Mouse (Mus musculus) left cerebral cortex, postnatal 14 days (tissue): ENCODE data around the gene Cfb. TPM values are rescaled to one million over a fixed set of nuclear protein-coding genes. Genes with fewer than 3 reads are reported as not detected.
A peak's percentile ranks its signal among the peaks of the same experiment; 100 is the strongest.
"Not testable (repeated sequence)": the region's sequence is repeated elsewhere in the genome, so short reads cannot be mapped to it uniquely, and the experiment has no call there.

ENCODE experiments used
- DNase-seq, 2 experiments: peaks; one replicate each; pipeline ENCODE4 v3.0.0; 2021 to 2022; ENCODE audit warnings: low spot score in 2 of 2, mixed read lengths in 1 of 2
- intact Hi-C: fragments of 180-260 bp; cut with DNase I; formaldehyde crosslinking; loops from one replicate; pipeline ENCODE4 v1.15.1; 2025
- total RNA-seq, 2 experiments: library from RNA; stranded (reverse); gene quantifications; 2 replicates each; pipeline ENCODE4 v1.2.3; 2021

The Cfb gene
- total RNA-seq, 2 experiments from 2014 or later, result 0.20 TPM; not detected in 1

DNA sequence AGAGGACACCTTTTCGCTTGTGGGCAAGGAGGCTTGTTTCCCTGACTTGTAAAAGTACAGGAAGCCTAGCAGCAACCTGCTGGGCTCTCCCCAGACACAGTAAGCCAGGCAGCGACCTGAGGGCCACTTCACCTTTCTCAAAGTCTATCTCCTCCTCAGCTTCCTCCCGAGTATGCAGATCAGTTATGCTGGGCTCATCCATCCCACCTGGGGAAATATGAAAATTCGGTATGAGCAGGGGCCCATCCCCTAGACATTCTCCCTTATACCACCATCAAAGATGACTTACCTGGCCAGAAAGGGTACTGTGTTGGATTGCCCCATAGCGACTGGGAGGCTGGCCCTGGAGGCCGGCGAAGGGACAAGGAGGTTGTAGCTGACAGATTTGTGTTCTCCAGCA, 14.7 kb downstream of the Cfb start:
- DNase-seq, result no peak
- intact Hi-C loops, result no loop called here

DNA sequence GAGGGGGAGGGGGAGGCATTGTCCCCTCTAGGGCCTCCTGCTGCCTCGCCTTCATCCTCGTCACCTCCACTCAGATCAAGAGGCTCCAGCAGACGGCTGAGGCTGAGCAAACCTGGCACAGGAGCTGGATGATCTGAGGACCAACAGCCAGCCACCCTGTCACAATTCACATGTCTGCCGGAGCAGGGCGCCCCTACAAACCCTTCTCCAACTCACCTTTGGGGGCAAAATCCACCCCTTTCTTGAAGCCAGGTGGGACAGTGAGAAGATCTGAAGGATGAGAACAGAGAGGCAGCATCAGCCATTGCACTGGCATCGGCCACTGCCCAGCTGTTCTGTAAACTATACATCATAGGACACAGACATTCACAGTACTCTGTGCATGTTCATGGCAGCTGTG, 15.1 kb downstream of the Cfb start:
- intact Hi-C loops, result no loop called here
- no peak for DNase-seq

DNA sequence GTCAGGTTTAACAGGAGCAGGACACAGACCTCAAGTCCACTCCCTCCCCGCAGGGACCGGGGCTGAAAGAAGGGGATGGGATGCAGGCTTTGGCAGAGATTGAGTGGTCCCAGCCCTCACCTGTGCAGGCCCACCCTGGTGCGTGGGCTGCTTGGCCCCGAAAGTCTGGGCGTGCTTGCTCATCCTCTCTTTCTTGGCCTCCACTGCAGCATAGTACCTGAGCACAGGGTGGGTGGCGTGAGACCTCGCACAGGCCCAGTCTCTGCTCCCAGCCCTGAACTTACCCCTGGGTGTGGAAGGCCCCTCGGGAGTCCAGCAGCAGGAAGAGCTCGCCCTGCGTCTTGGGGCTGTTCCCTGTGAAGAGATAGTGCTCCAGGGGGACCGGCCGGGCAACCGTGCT, 17.4 kb downstream of the Cfb start:
- DNase-seq, result no peak
- intact Hi-C loops, result no loop called here

DNA sequence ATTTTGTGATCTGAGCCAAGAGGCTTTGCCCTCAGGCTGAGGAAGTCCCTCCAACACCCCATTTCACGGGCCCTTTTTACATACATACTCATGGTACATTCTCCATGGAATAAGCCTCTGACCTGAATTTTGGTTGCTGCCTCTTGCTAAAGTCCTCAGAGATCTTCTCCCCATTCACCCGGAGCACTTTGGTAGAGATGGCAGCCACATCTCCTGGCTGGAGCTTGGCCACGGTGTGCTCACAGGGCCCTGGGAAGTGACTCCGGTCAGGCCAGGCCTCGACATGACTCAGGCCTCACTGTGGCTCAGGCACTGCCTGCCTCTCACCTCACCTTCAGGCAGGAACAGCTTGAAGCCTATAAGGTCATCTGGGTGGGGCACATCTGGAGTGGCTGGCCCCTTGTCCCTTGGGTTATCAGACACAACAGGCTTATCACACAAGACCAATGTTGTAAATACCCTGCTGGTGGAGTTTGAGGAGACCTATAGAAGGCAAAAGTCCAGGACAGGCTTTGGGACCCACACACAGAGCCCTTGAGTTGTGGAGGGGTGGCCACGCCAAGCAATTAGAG, 21.5 kb downstream of the Cfb start:
- intact Hi-C loops, result no loop called here
- no peak for DNase-seq

DNA sequence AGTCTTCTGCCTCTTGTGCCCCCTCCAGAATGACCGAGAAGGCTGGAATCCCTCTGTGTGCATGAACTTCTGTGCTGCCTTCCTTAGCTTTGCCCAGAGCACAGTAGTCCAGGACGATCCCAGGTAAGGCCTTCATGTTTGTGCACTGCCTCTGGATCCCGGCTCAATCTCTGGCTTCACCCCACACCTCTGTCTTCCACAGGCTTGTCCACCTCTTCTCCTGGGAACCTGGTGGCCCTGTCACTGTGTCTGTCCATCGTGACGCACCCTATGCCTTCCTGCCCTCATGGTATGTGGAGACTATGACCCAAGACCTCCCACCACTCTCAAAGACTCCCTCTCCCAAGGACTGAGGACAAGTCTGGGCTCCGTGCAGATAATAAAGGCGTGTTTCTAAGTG, 23.5 kb downstream of the Cfb start:
- no peak for DNase-seq
- intact Hi-C loops, result loop anchor here (5.0 kb wide), 1 partner anchor 186 kb away; no protein-coding TSS in a partner anchor

DNA sequence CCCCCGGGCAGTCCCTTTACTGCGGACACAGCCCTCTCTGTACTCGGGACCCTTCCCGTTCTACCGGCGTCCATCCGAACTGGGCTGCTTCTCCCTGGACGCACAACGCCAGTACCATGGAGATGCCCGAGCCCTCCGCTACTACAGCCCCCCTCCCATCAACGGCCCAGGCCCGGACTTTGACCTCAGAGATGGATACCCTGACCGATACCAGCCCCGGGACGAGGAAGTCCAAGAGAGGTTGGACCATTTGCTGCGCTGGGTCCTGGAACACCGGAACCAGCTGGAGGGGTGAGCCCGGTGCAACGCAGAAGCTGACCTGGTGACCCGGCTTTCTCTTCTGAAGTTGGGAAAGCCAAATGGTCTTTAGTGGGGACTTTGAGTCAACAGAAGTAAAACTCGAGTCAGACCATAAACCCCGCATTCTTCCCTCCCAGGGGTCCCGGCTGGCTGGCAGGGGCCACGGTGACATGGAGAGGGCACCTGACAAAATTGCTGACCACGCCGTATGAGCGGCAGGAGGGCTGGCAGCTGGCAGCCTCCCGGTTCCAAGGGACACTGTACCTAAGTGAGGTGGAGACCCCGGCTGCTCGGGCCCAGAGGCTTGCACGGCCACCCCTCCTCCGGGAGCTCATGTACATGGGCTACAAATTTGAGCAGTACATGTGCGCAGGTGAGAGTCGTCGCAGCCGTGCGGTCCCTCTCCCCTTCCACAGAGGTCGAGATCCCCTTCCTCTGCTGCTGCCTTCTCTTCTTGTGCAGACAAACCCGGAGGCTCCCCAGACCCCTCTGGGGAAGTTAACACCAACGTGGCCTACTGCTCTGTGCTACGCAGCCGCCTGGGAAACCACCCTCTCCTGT, 24.6 kb downstream of the Cfb start:
- intact Hi-C loops, result loop anchor here (2.0 to 5.0 kb wide), 2 partner anchors 13 to 185 kb away; partner anchors contain the start of genes Nelfe and Skiv2l
- peak in 1 of 2 experiments; percentile 14 for DNase-seq

DNA sequence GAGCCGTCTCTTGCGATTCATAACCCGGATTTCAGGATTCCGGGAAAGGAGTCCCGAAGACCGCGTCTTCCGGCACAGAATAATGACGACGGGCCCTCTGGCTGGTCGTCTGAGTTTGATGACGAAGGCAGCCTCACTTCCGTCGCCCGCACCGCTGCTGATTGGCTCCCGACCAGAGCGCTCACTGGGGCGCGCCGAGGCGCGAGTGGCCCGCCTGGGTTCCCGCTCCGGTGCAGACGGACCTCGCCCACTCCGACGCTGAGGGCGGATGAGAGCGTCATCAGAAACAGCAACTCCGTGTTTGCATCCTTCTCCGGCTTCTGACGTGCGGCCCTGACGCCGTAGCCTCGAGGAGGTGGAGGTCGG, 25.5 kb downstream of the Cfb start, which contains the start of the genes Stk19 and Dxo:
Gene Stk19, minus strand, starts transcription at position 90 of the 366 bp plus-strand sequence.
Gene Dxo, plus strand, starts transcription at position 164 of the 366 bp plus-strand sequence.
- intact Hi-C loops, result loop anchor here (2.0 to 5.0 kb wide), 2 partner anchors 14 to 185 kb away; partner anchors contain the start of genes Nelfe and Skiv2l
- peak; percentile 98 for DNase-seq

DNA sequence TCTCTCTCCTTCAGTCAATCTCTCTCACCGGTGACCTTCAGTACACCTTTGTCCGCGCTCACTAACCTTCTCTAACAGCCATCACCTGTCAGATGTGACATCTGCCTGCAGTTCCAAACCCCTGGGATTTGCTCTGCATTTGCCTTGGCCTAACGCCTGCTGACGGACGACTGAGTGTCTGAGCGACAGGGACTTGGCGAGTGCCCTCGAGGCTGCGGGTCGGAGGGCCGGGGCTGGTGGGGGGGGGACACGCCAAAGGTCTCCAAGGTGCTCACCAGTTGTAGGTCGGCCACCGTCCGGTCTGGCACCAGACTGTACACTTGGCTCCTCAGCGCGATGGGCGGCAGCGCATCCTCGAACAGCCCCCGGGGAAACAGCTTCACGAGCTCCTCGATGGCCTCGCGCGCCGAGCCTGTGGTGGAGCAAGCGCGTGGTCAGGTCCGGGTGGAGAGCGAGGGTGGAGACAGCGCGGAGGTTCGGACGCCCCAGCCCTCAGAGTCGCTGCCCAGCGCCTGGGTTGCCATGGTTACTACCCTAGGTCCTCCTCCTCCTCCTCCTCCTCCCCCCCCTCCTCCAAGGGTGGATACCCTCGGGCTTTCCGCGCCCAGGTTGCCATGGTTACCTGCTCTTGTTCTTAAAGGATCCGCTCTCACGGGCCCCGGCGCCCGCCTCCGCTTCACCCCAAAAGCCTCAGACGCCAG, 26.0 kb downstream of the Cfb start:
- DNase-seq, result no peak
- intact Hi-C loops, result loop anchor here (2.0 to 5.0 kb wide), 2 partner anchors 14 to 184 kb away; partner anchors contain the start of genes Nelfe and Skiv2l

DNA sequence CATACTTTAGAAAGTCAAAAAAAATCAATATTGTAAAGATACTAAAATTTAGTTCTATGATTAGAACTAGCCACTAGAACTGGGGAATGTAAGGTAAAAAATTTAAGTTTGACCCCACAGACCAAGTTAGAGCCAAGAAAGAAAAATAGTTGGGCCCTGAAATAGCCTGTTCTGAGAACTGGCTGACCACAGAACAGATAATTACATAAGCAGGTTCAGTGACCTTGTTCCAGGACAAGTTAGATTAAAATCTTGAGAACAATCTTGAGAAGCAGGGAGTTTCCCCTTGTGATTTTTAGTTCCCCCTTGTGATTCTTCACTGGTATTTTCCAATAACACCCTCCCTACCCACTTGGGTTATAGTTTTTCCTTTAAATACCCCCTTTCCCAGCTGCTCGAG, 31.5 kb downstream of the Cfb start:
- DNase-seq, intact Hi-C loops: not testable (repeated sequence)

DNA sequence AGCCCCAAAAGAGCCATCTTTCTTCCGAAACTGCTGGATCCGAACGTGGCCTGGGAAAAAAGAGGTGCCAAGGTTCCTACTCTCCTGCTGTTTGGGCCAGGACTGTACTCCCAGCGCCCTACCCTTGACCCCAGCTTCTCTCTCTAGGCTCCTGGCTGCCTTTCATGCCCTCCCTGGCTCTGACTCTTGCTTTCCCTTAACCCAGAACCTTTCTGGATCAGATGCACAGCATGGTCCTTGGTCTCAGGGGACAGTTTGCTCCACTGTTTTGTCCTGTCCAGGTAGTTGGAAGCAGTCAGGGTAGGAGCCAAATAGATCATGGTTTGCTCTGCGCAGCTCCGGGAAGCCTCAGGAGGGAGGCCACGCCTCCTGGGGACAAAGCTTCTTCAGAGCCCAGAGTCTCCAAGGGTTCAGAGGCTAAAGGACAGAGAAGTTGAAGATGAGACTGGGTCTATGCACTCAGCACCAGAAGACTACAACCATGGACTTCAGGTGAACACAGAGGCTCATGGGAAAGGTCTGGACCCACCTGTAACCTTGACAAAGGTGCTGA, 47.4 kb downstream of the Cfb start:
- intact Hi-C loops, result loop anchor here (5.0 kb wide), 1 partner anchor 83 kb away; no protein-coding TSS in a partner anchor
- DNase-seq, result no peak

DNA sequence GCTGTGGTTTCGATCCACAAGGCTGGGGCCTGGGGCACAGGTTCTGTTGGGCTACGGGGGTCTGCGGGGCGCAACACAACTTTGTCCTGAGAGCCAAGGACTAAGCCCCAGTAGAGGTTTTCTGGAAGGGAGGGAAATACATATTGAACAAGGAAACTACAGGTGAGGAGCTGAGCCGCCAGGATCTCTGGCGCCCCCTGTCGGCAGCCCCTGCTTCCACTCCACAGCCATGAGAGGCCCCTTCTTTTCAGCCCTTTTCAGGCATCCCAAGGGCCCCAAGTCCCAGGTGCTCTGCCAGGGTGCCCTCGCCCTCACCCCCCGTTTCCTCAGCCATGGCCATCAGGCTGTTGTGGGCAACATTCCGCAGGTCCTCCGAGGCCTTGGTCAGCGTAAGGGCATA, 48.6 kb downstream of the Cfb start:
- DNase-seq, result peak; percentile 32 to 49
- intact Hi-C loops, result loop anchor here (5.0 kb wide), 1 partner anchor 81 kb away; no protein-coding TSS in a partner anchor

DNA sequence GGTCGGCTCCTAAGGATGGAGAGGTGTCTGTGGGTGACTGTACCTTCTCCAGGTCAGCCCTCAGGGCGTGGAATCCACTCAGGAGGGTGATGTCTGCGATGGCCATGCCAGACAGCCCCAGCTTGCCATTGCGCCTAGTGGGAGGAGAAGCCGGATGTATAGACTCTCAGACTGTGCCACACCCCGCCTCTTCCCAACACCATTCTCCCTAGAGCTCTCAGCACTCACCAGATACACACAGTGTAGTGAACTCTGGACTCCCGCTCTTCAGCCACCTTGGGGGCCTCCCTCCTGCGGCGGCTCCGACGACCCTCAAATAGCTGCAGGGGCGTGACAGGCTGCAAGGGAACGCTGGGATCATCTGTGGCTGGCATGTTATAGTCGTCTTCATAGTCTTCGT, 51.0 kb downstream of the Cfb start:
- no peak for DNase-seq
- intact Hi-C loops, result loop anchor here (5.0 kb wide), 1 partner anchor 79 kb away; no protein-coding TSS in a partner anchor

DNA sequence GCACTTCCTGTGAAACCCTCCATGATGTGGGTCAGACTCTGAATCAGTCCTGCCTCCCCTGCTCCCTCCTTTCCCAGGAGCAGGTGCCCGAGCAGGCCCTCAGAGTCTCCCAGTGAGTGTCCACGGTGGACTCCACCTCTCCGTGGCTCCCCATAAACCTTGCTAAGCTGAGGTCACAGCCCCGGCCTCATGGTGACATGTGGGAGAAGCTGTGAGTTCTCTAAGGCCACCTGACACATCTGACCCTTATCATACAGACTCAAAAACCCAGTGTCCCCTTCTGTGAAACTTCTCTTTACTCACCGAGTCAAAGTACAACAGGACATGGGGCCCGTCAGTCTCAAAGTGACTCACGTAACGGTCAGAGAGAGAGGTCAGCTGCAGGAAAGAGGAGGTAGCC, 51.5 kb downstream of the Cfb start:
- intact Hi-C loops, result loop anchor here (5.0 kb wide), 1 partner anchor 79 kb away; no protein-coding TSS in a partner anchor

DNA sequence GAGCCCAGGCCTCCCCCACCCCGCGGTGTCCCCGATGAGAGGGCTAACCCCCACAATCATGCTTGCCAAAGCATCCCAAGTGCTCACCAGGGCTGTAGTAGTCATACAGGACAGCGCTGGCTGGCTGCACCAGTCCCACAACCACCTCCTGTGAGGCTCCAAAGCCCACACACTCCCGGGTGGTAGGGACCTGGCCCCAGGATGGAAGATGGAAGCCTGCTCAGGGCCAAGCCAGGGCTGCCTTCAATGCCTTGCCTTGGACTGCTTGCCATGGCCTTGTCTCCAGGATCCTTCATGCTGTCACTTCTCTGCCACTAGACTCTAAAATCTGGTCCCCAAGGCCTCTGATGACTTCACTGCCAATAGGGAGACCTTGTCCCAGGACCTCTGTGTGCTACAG, 51.9 kb downstream of the Cfb start:
- not testable (repeated sequence) for DNase-seq
- intact Hi-C loops, result loop anchor here (5.0 kb wide), 1 partner anchor 78 kb away; no protein-coding TSS in a partner anchor

More for the DNA sequence above, 51.5 kb downstream of the Cfb start:
- DNase-seq, result not testable (repeated sequence)

DNA sequence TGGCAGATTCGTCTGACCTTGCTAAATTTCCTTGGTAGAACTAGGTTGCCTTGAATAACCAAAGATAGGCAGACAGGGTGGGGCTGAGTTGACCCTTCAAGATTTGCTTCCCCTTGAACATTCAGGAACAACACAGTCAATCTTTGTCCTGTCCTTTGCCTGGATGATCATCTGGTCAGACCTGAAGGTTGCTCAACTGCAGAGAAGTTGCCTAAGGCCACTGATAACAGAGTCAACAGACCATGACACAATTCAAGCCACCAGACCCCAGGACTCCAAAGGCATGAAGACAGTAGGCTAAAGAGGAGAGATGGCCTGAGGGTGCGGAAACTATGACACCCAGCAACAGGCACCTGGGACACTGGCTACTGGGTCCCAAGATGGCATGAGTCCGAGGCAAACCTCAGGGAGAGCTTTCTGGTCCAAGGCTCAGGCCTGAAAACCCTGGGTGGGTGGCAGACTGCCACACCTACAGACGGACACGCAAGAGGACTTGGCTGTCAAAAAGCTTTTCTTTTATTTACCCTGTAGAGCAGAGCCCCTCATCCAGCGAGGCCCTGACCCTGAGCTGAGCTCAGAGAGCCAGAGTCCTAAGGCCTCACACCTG, 53.6 kb downstream of the Cfb start:
- no peak for DNase-seq
- intact Hi-C loops, result loop anchor here (10.0 kb wide), 1 partner anchor 154 kb away; no protein-coding TSS in a partner anchor

DNA sequence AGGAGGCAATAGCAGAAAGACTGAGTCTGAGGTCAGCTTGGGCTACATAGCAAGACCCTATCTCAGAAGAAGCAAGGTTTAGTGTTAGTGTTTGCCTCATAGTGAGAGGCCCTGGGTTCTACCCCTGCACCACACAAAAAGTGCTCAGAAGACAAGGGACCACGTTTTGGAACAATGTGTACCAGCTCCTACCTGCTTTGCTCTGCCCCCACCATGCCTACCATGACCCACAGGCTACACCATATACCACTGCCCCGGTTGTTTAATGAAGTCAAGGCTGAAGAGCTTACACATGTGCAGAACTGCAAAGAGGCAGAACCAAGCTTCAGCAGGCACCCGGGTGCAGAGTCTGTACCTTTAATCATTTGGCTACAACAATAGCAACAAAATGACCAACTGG, 55.1 kb downstream of the Cfb start:
- intact Hi-C loops, result loop anchor here (10.0 kb wide), 1 partner anchor 152 kb away; no protein-coding TSS in a partner anchor
- DNase-seq, result no peak
